Mouse (Mus musculus) forebrain, embryonic 14.5 days (tissue): Measurements from ENCODE around the gene Iars2. TPM values are rescaled to one million over a fixed set of nuclear protein-coding genes. Genes with fewer than 3 reads are reported as not detected.
A peak's percentile ranks its signal among the peaks of the same experiment; 100 is the strongest.
"Not testable (repeated sequence)": the region's sequence is repeated elsewhere in the genome, so short reads cannot be mapped to it uniquely, and the experiment has no call there.

Experiments used
- ATAC-seq: fragments of 200-750 bp; cut with Nextera tagmentation; 2 replicates; pipeline ENCODE4 v1.8.0; 2017; ENCODE audit warnings: mild to moderate bottlenecking, moderate library complexity
- DNase-seq: peaks from one replicate; pipeline ENCODE4 v3.0.0-alpha.2; 2015; ENCODE audit warnings: low spot score
- H3K27ac ChIP-seq: fragments of 300-500 bp; sonication (generic); 2 replicates; pipeline ENCODE4 v1.5.1; 2014; ENCODE audit warnings: low read depth, mild to moderate bottlenecking, control low read depth, low read length, moderate library complexity
- H3K27me3 ChIP-seq: fragments of 300-500 bp; sonication (generic); replicated peaks from 2 replicates; pipeline ENCODE4 v1.6.1; 2014; ENCODE audit warnings: low read length, control low read depth, mixed read lengths; ENCODE audit not compliant: control insufficient read depth, insufficient read depth
- H3K36me3 ChIP-seq: fragments of 300-500 bp; sonication (generic); 2 replicates; pipeline ENCODE4 v1.6.1; 2014; ENCODE audit warnings: low read length, control low read depth; ENCODE audit not compliant: control insufficient read depth, insufficient read depth
- H3K4me1 ChIP-seq: fragments of 300-500 bp; sonication (generic); 2 replicates; pipeline ENCODE4 v1.6.1; 2014; ENCODE audit warnings: antibody characterized with exemption, low read length, control low read depth; ENCODE audit not compliant: control insufficient read depth, insufficient read depth
- H3K4me2 ChIP-seq: fragments of 300-500 bp; sonication (generic); 2 replicates; pipeline ENCODE4 v1.6.1; 2014; ENCODE audit warnings: mild to moderate bottlenecking, control low read depth, low read length
- H3K4me3 ChIP-seq: fragments of 300-500 bp; sonication (generic); 2 replicates; pipeline ENCODE4 v1.5.1; 2014; ENCODE audit warnings: low read depth, low read length, control low read depth
- H3K9ac ChIP-seq: fragments of 300-500 bp; sonication (generic); 2 replicates; pipeline ENCODE4 v1.6.1; 2014; ENCODE audit warnings: mild to moderate bottlenecking, low read length, control low read depth, moderate library complexity
- H3K9me3 ChIP-seq: fragments of 300-500 bp; sonication (generic); replicated peaks from 2 replicates; pipeline ENCODE4 v1.6.1; 2016; ENCODE audit warnings: low read length, control low read depth, mixed read lengths; ENCODE audit not compliant: control insufficient read depth
- WGBS: fragments of 180-500 bp; shearing (Covaris S2); extraction: QIAGEN DNeasy Blood & Tissue Kit; methylation state at CpG from one replicate; pipeline ENCODE4 v1.1.7; 2014; 5-methylcytosine and 5-hydroxymethylcytosine counted together
- polyA plus RNA-seq: library from polyadenylated mRNA; unstranded; fragments of >200 nt; fragmentation: Nextera tagmentation; extraction: Ambion mirVana; gene quantifications from 2 replicates; pipeline ENCODE4 v1.2.1, GENCODE M21; 2014

The Iars2 gene
- polyA plus RNA-seq, 1 experiment from 2014 or later = 18.4 TPM

DNA sequence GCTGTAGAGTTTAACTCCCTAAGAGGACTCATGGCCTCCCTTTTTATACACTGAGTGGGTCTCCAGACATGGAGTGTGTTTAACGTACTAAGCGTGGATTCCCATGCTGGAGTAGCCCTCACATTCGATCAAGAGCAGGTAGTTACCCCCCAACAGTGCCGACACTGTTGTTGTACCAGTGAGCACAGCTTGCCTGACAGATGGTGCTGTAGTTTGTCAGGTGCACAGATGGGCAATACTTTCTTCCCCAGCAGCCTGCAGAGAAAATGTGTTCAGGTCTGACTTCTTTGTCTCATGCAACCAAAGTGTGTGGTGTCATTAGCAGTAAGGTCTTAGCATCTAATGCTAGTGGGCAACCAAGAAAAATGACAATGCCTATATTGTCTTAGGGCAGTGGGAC, 13.2 kb upstream of the Iars2 start:
- H3K9ac ChIP-seq = no peak overlapping the region
- ATAC-seq (peak; percentile 72), DNase-seq (peak; percentile 49)
- peak overlapping the region; percentile 62; the same call in 1 of the 2 replicates for H3K27ac ChIP-seq
- H3K4me2 ChIP-seq = no peak overlapping the region
- no peaks in the 10 kb centered on the region for H3K27me3 ChIP-seq
- H3K4me3 ChIP-seq = no peak overlapping the region
- H3K36me3 ChIP-seq = peaks cover 67% of the 10 kb centered on the region
- no peaks in the 10 kb centered on the region for H3K9me3 ChIP-seq
- H3K4me1 ChIP-seq = no peaks in the 10 kb centered on the region
- WGBS = 70% methylated on average over 4 of the region's 4 CpGs

GRCm38 (mm10) chr1:185336535-185336934, 7.3 kb upstream of the Iars2 start:
- Histone ChIP-seq H3K9ac (no peak overlapping the region), H3K27me3 (no peaks in the 10 kb centered on the region), H3K27ac (no peak overlapping the region), H3K4me2 (no peak overlapping the region), H3K4me1 (peaks cover 7% of the 10 kb centered on the region), H3K9me3 (no peaks in the 10 kb centered on the region), H3K36me3 (peaks cover 19% of the 10 kb centered on the region), H3K4me3 (no peak overlapping the region)
- 16% methylated on average over 3 of the region's 3 CpGs for WGBS
- DNase-seq = peak; percentile 10
- no peak for ATAC-seq

GRCm38 (mm10) chr1:185335231-185335765, 6.1 kb upstream of the Iars2 start:
- 65% methylated on average over 6 of the region's 6 CpGs for WGBS
- peaks cover 7% of the 10 kb centered on the region for H3K4me1 ChIP-seq
- H3K4me3 ChIP-seq = no peak overlapping the region
- H3K27me3 ChIP-seq = no peaks in the 10 kb centered on the region
- no peak overlapping the region for H3K27ac ChIP-seq
- no peak overlapping the region for H3K9ac ChIP-seq
- H3K36me3 ChIP-seq = peaks cover 13% of the 10 kb centered on the region; the same call in 1 of the 2 replicates
- H3K9me3 ChIP-seq = no peaks in the 10 kb centered on the region
- no peak overlapping the region for H3K4me2 ChIP-seq
- no peak for DNase-seq
- ATAC-seq = no peak

DNA sequence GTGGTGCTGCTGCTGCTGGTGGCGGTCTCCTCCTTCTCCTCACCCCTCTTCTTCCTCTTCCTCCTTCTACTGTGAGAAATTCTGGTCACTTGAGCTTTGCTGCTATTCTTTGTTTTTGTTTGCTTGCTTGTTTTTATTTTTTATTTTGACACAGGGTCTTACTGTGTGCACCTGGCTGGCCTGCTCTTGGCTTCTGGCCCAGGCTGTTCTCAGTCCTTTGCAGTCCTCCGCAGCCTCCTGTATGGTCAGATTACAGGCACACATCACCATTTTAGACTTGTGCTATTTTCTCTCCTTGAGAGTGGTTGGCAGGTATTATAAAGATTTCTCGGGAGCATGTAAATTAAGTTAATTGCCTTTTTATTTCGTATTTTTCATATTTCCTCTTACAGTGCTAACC, 4.9 kb upstream of the Iars2 start:
- peaks cover 7% of the 10 kb centered on the region; the same call in 1 of the 2 replicates for H3K36me3 ChIP-seq
- H3K27ac ChIP-seq = no peak overlapping the region
- no peak overlapping the region for H3K9ac ChIP-seq
- peaks cover 7% of the 10 kb centered on the region for H3K4me1 ChIP-seq
- H3K9me3 ChIP-seq = no peaks in the 10 kb centered on the region
- WGBS = 80% methylated on average over 4 of the region's 4 CpGs
- H3K4me3 ChIP-seq = no peak overlapping the region
- no peak for DNase-seq
- no peak overlapping the region for H3K4me2 ChIP-seq
- ATAC-seq = no peak
- no peaks in the 10 kb centered on the region for H3K27me3 ChIP-seq

DNA sequence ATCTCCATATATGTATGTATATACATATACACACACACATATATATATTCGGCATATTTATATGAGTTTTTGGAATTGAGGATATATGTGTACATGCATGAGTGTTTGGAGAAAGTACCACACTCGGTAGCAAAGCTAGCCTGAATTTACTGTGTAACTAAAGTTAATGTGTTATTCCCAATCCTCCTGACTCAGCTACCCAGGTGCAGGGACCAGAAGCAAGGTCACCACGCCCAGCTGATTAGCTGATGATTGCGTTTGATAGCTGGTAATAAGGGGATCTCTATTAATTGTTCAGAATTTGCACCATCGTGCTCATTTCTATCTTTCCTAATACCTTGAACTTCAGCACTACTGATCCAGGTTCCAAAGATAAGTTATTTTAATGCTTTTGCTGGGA, 4.5 kb upstream of the Iars2 start:
- H3K9me3 ChIP-seq = no peaks in the 10 kb centered on the region
- no peak for DNase-seq
- no peak overlapping the region for H3K4me3 ChIP-seq
- peaks cover 7% of the 10 kb centered on the region for H3K4me1 ChIP-seq
- peaks cover 3% of the 10 kb centered on the region; the same call in 1 of the 2 replicates for H3K36me3 ChIP-seq
- no peak overlapping the region for H3K4me2 ChIP-seq
- no peak overlapping the region for H3K27ac ChIP-seq
- H3K27me3 ChIP-seq = no peaks in the 10 kb centered on the region
- WGBS = 94% methylated on average over 5 of the region's 5 CpGs
- peak overlapping the region; percentile 29; the same call in 1 of the 2 replicates for H3K9ac ChIP-seq
- ATAC-seq = no peak

DNA sequence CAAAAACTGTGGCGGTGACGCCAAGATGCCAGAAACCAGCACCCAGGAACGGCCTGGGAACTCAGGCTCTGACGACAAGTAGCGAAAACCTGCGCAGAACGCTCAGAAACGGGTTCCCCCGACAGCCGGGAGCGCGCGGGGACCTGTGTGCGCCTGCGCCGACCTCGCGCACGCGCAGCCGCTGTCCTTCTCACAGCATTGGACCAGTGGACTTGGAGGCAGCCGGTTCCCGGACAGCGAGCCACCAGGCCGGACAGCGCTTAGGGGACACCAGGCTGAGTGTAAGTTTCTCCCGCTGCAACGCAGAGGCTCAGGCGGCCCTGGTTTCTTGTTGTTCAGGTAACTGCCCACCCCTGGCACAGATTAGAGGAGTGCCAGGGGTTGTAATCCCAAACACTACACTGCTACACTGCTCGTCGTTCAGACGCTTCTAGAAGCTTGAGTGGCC, 2.8 kb upstream of the Iars2 start, which contains the start of gene Bpnt1:
Bpnt1 (plus strand) TSS at position 167 of the 448 bp plus-strand sequence.
- Histone ChIP-seq H3K9me3 (no peaks in the 10 kb centered on the region), H3K27me3 (no peaks in the 10 kb centered on the region), H3K4me1 (peaks cover 9% of the 10 kb centered on the region), H3K9ac (peak within 1 kb of the TSS; percentile 78), H3K4me2 (peak within 1 kb of the TSS; percentile 73), H3K36me3 (peaks cover 2% of the 10 kb centered on the region; the same call in 1 of the 2 replicates), H3K27ac (peak within 1 kb of the TSS; percentile 65), H3K4me3 (peak within 1 kb of the TSS; percentile 65)
- under 1% methylated on average over 28 of the region's 32 CpGs for WGBS
- ATAC-seq = peak; percentile 85
- peak; percentile 97 for DNase-seq

DNA sequence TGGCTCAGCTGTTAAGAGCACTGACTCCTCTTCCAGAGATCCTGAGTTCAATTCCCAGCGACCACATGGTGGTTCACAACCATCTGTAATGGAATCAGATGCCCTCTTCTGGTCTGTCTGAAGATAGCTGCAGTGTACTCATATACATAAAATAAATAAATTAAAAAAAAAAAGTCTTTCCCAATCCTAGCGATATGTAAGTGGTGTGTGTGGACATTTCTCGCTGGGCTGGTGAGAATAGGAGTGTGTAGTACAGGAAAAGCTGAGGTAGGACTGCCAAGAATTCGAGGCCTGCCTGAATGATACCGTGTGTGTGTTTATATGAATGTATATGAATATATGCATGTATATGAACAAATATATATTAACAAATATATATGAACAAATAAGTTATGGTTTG, 2.2 kb upstream of the Iars2 start:
- Histone ChIP-seq H3K27ac (no peak overlapping the region), H3K4me2 (peak overlapping the region; percentile 73), H3K9me3 (no peaks in the 10 kb centered on the region), H3K9ac (no peak overlapping the region), H3K36me3 (peaks cover 8% of the 10 kb centered on the region; the same call in 1 of the 2 replicates), H3K4me1 (peaks cover 9% of the 10 kb centered on the region), H3K4me3 (no peak overlapping the region), H3K27me3 (no peaks in the 10 kb centered on the region)
- DNase-seq (no peak), ATAC-seq (no peak)
- 61% methylated on average over 5 of the region's 5 CpGs for WGBS

DNA sequence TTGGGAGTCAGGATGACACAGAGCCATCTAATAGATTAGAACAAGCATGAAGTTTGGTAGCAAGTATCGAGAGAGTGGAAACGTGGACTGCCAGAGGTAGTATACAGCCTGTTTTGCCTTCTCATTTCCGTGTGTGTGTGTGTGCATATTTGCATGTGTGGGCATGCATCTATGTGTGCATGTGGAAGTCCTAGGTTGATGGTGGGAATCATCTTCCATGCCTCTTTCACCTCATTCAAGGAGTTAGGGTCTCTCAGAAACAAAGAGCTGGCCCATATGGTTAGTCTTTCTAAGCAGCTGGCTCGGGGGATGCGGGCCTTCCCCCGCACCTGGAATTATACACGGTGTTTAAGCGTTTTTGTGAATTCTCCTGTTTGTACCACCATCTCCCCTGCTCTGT, 655 bp upstream of the Iars2 start:
- 93% methylated on average over 8 of the region's 8 CpGs for WGBS
- ATAC-seq (no peak), DNase-seq (no peak)
- H3K4me3 ChIP-seq = no peak overlapping the region
- no peak overlapping the region for H3K9ac ChIP-seq
- H3K9me3 ChIP-seq = no peaks in the 10 kb centered on the region
- H3K27ac ChIP-seq = no peak overlapping the region
- peaks cover 9% of the 10 kb centered on the region for H3K4me1 ChIP-seq
- H3K4me2 ChIP-seq = no peak overlapping the region
- H3K27me3 ChIP-seq = no peaks in the 10 kb centered on the region
- peaks cover 17% of the 10 kb centered on the region for H3K36me3 ChIP-seq

- H3K9ac ChIP-seq, DNase-seq, ATAC-seq, H3K27ac ChIP-seq, H3K27me3 ChIP-seq, H3K4me1 ChIP-seq, H3K9me3 ChIP-seq: not testable (repeated sequence)
- Histone ChIP-seq H3K4me3 (peak overlapping the region; percentile 93), H3K4me2 (peak overlapping the region; percentile 82), H3K36me3 (peaks cover 36% of the 10 kb centered on the region)
- 51% methylated on average over 3 of the region's 3 CpGs for WGBS
These were observed 1.3 kb downstream of the Iars2 start for GRCm38 (mm10) chr1:185327754-185328345.
